Mouse (Mus musculus) cerebellum, adult 2 months (tissue): Measurements from ENCODE around the gene Wdr20.

Source experiments
- CTCF ChIP-seq: fragments of 200-500 bp; IDR thresholded peaks from 2 replicates; pipeline ENCODE4 v1.5.1; 2011; ENCODE audit warnings: low read depth, mild to moderate bottlenecking, control low read depth, low read length, moderate library complexity, borderline replicate concordance; ENCODE audit not compliant: insufficient read depth
- POLR2A ChIP-seq: fragments of 200-500 bp; IDR thresholded peaks from 2 replicates; pipeline ENCODE4 v1.6.1; 2011; ENCODE audit warnings: low read length, control low read depth, borderline replicate concordance; ENCODE audit not compliant: insufficient read depth

GRCm38 (mm10) chr12:110703682-110704081 is 34.1 kb upstream of the Wdr20 start:
- TF ChIP-seq CTCF (no peak), POLR2A (no peak)
